Mouse (Mus musculus): ENCODE results near the gene Chchd2.
"Not testable (repeated sequence)": the region's sequence is repeated elsewhere in the genome, so short reads cannot be mapped to it uniquely, and the experiment has no call there.

GRCm38 (mm10) chr5:129915491-129915890 lies 28.2 kb upstream of the Chchd2 start:
- TF ChIP-seq CTCF (IDR thresholded peaks at IDR 0.05; ENCODE audit: control insufficient read depth, insufficient read depth, low read length); POLR2A (IDR thresholded peaks at IDR 0.05; ENCODE audit: borderline replicate concordance, control insufficient read depth, low read depth, low read length): not testable (repeated sequence)
